Mouse (Mus musculus) embryonic facial prominence, embryonic 12.5 days (tissue): Measurements from ENCODE around the gene Hoxd10. TPM values are rescaled to one million over a fixed set of nuclear protein-coding genes. Genes with fewer than 3 reads are reported as not detected.
A peak's percentile ranks its signal among the peaks of the same experiment; 100 is the strongest.

Experiments
- ATAC-seq: fragments of 200-750 bp; cut with Nextera tagmentation; 2 replicates; pipeline ENCODE4 v1.8.0; 2017; ENCODE audit not compliant: insufficient number of reproducible peaks, insufficient read depth, low FRiP score, low TSS enrichment
- H3K27ac ChIP-seq: fragments of 300-500 bp; sonication (generic); 2 replicates; pipeline ENCODE4 v1.5.1; 2016; ENCODE audit warnings: mild to moderate bottlenecking
- H3K27me3 ChIP-seq: fragments of 300-500 bp; sonication (generic); 2 replicates; pipeline ENCODE4 v1.6.1; 2016; ENCODE audit warnings: mild to moderate bottlenecking, moderate library complexity
- H3K36me3 ChIP-seq: fragments of 300-500 bp; sonication (generic); 2 replicates; pipeline ENCODE4 v1.6.1; 2016; ENCODE audit warnings: mild to moderate bottlenecking
- H3K4me1 ChIP-seq: fragments of 300-500 bp; sonication (generic); 2 replicates; pipeline ENCODE4 v1.6.1; 2016
- H3K4me2 ChIP-seq: fragments of 300-500 bp; sonication (generic); replicated peaks from 2 replicates; pipeline ENCODE4 v1.6.1; 2016; ENCODE audit warnings: mild to moderate bottlenecking, moderate library complexity
- H3K4me3 ChIP-seq: fragments of 300-500 bp; sonication (generic); 2 replicates; pipeline ENCODE4 v1.5.1; 2016; ENCODE audit warnings: mild to moderate bottlenecking
- H3K9ac ChIP-seq: fragments of 300-500 bp; sonication (generic); 2 replicates; pipeline ENCODE4 v1.6.1; 2016; ENCODE audit warnings: mild to moderate bottlenecking, moderate library complexity
- H3K9me3 ChIP-seq: fragments of 300-500 bp; sonication (generic); 2 replicates; pipeline ENCODE4 v1.6.1; 2016; ENCODE audit warnings: mild to moderate bottlenecking, moderate library complexity
- microRNA counts: library from miRNA; unstranded; fragments of <30 nt; microRNA quantifications from one replicate; lab custom pipeline; 2017
- microRNA-seq: library from miRNA; unstranded; fragments of <30 nt; microRNA quantifications from one replicate; pipeline ENCODE4, GENCODE M21; 2017
- polyA plus RNA-seq: library from polyadenylated mRNA; unstranded; fragments of >200 nt; fragmentation: Nextera tagmentation; extraction: Ambion mirVana; gene quantifications from 2 replicates; pipeline ENCODE4 v1.2.1, GENCODE M21; 2016

The Hoxd10 gene
- polyA plus RNA-seq, 1 experiment from 2014 or later: not detected

DNA sequence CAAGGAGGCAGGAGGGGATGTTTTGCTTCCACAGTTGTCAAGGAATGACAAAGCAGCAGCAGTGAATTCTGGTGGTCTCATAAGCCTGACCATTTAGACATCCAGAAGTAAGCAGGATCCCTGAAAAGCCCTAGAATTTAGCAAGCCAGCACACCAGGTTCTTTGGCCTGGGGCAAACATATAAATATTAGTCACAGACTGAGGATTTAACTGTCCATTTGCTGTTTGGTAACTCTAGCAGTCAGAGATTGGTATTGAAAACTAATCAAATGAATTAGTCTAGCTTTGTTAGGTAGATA is 50.2 kb downstream of the Hoxd10 start:
- no peak for ATAC-seq
- H3K9ac ChIP-seq: no peak overlapping the region

More for the DNA sequence above, 50.2 kb downstream of the Hoxd10 start:
- Histone ChIP-seq H3K4me3 (no peak overlapping the region), H3K27me3 (peaks cover 98% of the 10 kb centered on the region), H3K9me3 (no peaks in the 10 kb centered on the region), H3K27ac (no peak overlapping the region), H3K4me1 (no peaks in the 10 kb centered on the region), H3K4me2 (no peak overlapping the region), H3K36me3 (no peaks in the 10 kb centered on the region)

MicroRNAs within 50 kb of the gene (microRNA counts, 519-probe panel; counts per million panel counts)
- microRNA mmu-miR-10b (lab: Ali Mortazavi, UCI): 460 counts per million, percentile 65 among the panel's probes with 10 or more counts

Small RNA genes within 50 kb of the gene (microRNA-seq; reads per million reads assigned to microRNA genes)
- not detected for gene Gm44463
- 1,207 reads per million, percentile 79 among the genes with 10 or more reads in this experiment for gene Mir10b

Other genes with a start within 250 kb of the Hoxd10 start
- 40.0 and 40.1 TPM in 2 replicates for gene Lnpk, start 112.5 kb upstream of the Hoxd10 start, polyA plus RNA-seq
- gene Evx2, start 32.4 kb upstream of the Hoxd10 start, polyA plus RNA-seq: 0.06 TPM in 1 of 2 replicates, not detected in the other
- not detected in 2 replicates for gene Hoxd13, start 23.6 kb upstream of the Hoxd10 start, polyA plus RNA-seq
- 0.11 TPM in 1 of 2 replicates, not detected in the other for gene Hoxd12, start 16.9 kb upstream of the Hoxd10 start, polyA plus RNA-seq
- gene Hoxd11, start 12.4 kb upstream of the Hoxd10 start, polyA plus RNA-seq: not detected in 2 replicates
- 0.37 and 0.72 TPM in 2 replicates for gene Hoxd9, start 5.8 kb downstream of the Hoxd10 start, polyA plus RNA-seq
- gene Hoxd8, start 12.7 kb downstream of the Hoxd10 start, polyA plus RNA-seq: 1.6 and 2.6 TPM in 2 replicates
- 1.5 and 2.4 TPM in 2 replicates for gene Hoxd3, start 20.0 kb downstream of the Hoxd10 start, polyA plus RNA-seq
- 0.14 and 0.25 TPM in 2 replicates for gene Hoxd4, start 20.0 kb downstream of the Hoxd10 start, polyA plus RNA-seq
- gene Gm28230, start 34.8 kb downstream of the Hoxd10 start, polyA plus RNA-seq: 0.13 TPM in 1 of 2 replicates, not detected in the other
- 11.8 and 11.9 TPM in 2 replicates for gene Hoxd1, start 71.1 kb downstream of the Hoxd10 start, polyA plus RNA-seq
- 129 and 130 TPM in 2 replicates for gene Mtx2, start 133.9 kb downstream of the Hoxd10 start, polyA plus RNA-seq